Mouse (Mus musculus) hindbrain, embryonic 16.5 days (tissue): ENCODE measurements at regions not wholly inside any gene's neighbourhood (a gene's known extent, or its start where the extent isn't known, plus 50 kb on each side); places are given as distances from the start of the nearest gene placed in this dataset.

ENCODE experiments used
- ATAC-seq: fragments of 200-750 bp; cut with Nextera tagmentation; 2 replicates; pipeline ENCODE4 v1.8.0; 2017; ENCODE audit warnings: moderate TSS enrichment, moderate library complexity
- H3K27ac ChIP-seq: fragments of 300-500 bp; sonication (generic); 2 replicates; pipeline ENCODE4 v1.5.1; 2014; ENCODE audit warnings: low read depth, mild to moderate bottlenecking, control low read depth, low read length, moderate library complexity
- H3K27me3 ChIP-seq: fragments of 300-500 bp; sonication (generic); replicated peaks from 2 replicates; pipeline ENCODE4 v1.6.1; 2014; ENCODE audit warnings: low read length; ENCODE audit not compliant: control insufficient read depth, insufficient read depth
- H3K36me3 ChIP-seq: fragments of 300-500 bp; sonication (generic); 2 replicates; pipeline ENCODE4 v1.6.1; 2014; ENCODE audit warnings: mild to moderate bottlenecking, low read length, moderate library complexity, mixed read lengths; ENCODE audit not compliant: control insufficient read depth, insufficient read depth
- H3K4me1 ChIP-seq: fragments of 300-500 bp; sonication (generic); 2 replicates; pipeline ENCODE4 v1.6.1; 2014; ENCODE audit warnings: low read depth, low read length; ENCODE audit not compliant: control insufficient read depth, insufficient read depth
- H3K4me2 ChIP-seq: fragments of 300-500 bp; sonication (generic); 2 replicates; pipeline ENCODE4 v1.6.1; 2014; ENCODE audit warnings: mild to moderate bottlenecking, low read length, control low read depth, moderate library complexity
- H3K4me3 ChIP-seq: fragments of 300-500 bp; sonication (generic); 2 replicates; pipeline ENCODE4 v1.5.1; 2014; ENCODE audit warnings: mild to moderate bottlenecking, low read length, control low read depth, moderate library complexity
- H3K9ac ChIP-seq: fragments of 300-500 bp; sonication (generic); 2 replicates; pipeline ENCODE4 v1.6.1; 2014; ENCODE audit warnings: low read depth, mild to moderate bottlenecking, control low read depth, low read length, moderate library complexity
- H3K9me3 ChIP-seq: fragments of 300-500 bp; sonication (generic); 2 replicates; pipeline ENCODE4 v1.6.1; 2014; ENCODE audit warnings: mild to moderate bottlenecking, low read length, moderate library complexity; ENCODE audit not compliant: control insufficient read depth
- WGBS: fragments of 180-500 bp; shearing (Covaris S2); extraction: QIAGEN DNeasy Blood & Tissue Kit; methylation state at CpG from one replicate; pipeline ENCODE4 v1.1.7; 2014; 5-methylcytosine and 5-hydroxymethylcytosine counted together

- H3K36me3 ChIP-seq: no peaks in the 10 kb centered on the region
- H3K9ac ChIP-seq: no peak overlapping the region
- no peak overlapping the region for H3K4me3 ChIP-seq
- ATAC-seq: no peak
- no peak overlapping the region for H3K27ac ChIP-seq
- no peaks in the 10 kb centered on the region for H3K4me1 ChIP-seq
- H3K4me2 ChIP-seq: no peak overlapping the region
- 97% methylated on average over 7 of the region's 7 CpGs for WGBS
- H3K9me3 ChIP-seq: peaks cover under 1% of the 10 kb centered on the region; the same call in 1 of the 2 replicates
- H3K27me3 ChIP-seq: no peaks in the 10 kb centered on the region
Measured at GRCm38 (mm10) chr10:68347806-68348205, 69.3 kb upstream of the Arid5b start.

GRCm38 (mm10) chr10:68344991-68345720 is 66.6 kb upstream of the Arid5b start:
- no peaks in the 10 kb centered on the region for H3K36me3 ChIP-seq
- H3K27ac ChIP-seq: no peak overlapping the region
- no peak overlapping the region for H3K4me2 ChIP-seq
- H3K4me1 ChIP-seq: no peaks in the 10 kb centered on the region
- no peak overlapping the region for H3K9ac ChIP-seq
- H3K4me3 ChIP-seq: no peak overlapping the region
- peaks cover 4% of the 10 kb centered on the region; the same call in 1 of the 2 replicates for H3K9me3 ChIP-seq
- ATAC-seq: no peak
- whole genome bisulfite sequencing: 77% methylated on average over 18 of the region's 18 CpGs
- H3K27me3 ChIP-seq: no peaks in the 10 kb centered on the region

GRCm38 (mm10) chr10:68344211-68344610 is 65.7 kb upstream of the Arid5b start:
- no peak for ATAC-seq
- no peaks in the 10 kb centered on the region for H3K36me3 ChIP-seq

GRCm38 (mm10) chr10:68334054-68334453 is 55.5 kb upstream of the Arid5b start:
- Histone ChIP-seq H3K27me3 (no peaks in the 10 kb centered on the region), H3K4me3 (no peak overlapping the region), H3K27ac (no peak overlapping the region), H3K36me3 (no peaks in the 10 kb centered on the region), H3K4me2 (no peak overlapping the region), H3K9ac (no peak overlapping the region), H3K9me3 (no peaks in the 10 kb centered on the region), H3K4me1 (no peaks in the 10 kb centered on the region)
- no peak for ATAC-seq
- WGBS: 87% methylated on average over 5 of the region's 5 CpGs

More at GRCm38 (mm10) chr10:68344211-68344610, 65.7 kb upstream of the Arid5b start:
- Histone ChIP-seq H3K4me3 (no peak overlapping the region), H3K9ac (no peak overlapping the region), H3K4me2 (no peak overlapping the region), H3K4me1 (no peaks in the 10 kb centered on the region), H3K27me3 (no peaks in the 10 kb centered on the region), H3K27ac (no peak overlapping the region), H3K9me3 (peaks cover 4% of the 10 kb centered on the region; the same call in 1 of the 2 replicates)
- 100% methylated on average over 2 of the region's 2 CpGs for WGBS
